Mouse (Mus musculus) limb, embryonic 10.5 days (tissue): ENCODE data around the gene Pak1ip1. TPM values are rescaled to one million over a fixed set of nuclear protein-coding genes. Genes with fewer than 3 reads are reported as not detected.
A peak's percentile ranks its signal among the peaks of the same experiment; 100 is the strongest.
"Not testable (repeated sequence)": the region's sequence is repeated elsewhere in the genome, so short reads cannot be mapped to it uniquely, and the experiment has no call there.

Source experiments
- DNase-seq: peaks from one replicate; pipeline ENCODE4 v3.0.0-alpha.2; 2017; ENCODE audit warnings: low spot score
- H3K27ac ChIP-seq: fragments of 300-500 bp; sonication (generic); 2 replicates; pipeline ENCODE4 v1.5.1; 2016; ENCODE audit warnings: mild to moderate bottlenecking
- H3K27me3 ChIP-seq: fragments of 300-500 bp; sonication (generic); 2 replicates; pipeline ENCODE4 v1.6.1; 2016; ENCODE audit warnings: low read depth, mild to moderate bottlenecking; ENCODE audit not compliant: poor library complexity, severe bottlenecking
- H3K36me3 ChIP-seq: fragments of 300-500 bp; sonication (generic); 2 replicates; pipeline ENCODE4 v1.6.1; 2016; ENCODE audit warnings: mild to moderate bottlenecking, moderate library complexity
- H3K4me1 ChIP-seq: fragments of 300-500 bp; sonication (generic); 2 replicates; pipeline ENCODE4 v1.6.1; 2016
- H3K4me3 ChIP-seq: fragments of 300-500 bp; sonication (generic); 2 replicates; pipeline ENCODE4 v1.5.1; 2016; ENCODE audit warnings: mild to moderate bottlenecking, moderate library complexity
- H3K9me3 ChIP-seq: fragments of 300-500 bp; sonication (generic); replicated peaks from 2 replicates; pipeline ENCODE4 v1.6.1; 2016; ENCODE audit warnings: mild to moderate bottlenecking
- WGBS: fragments of 180-500 bp; shearing (Covaris S2); methylation state at CpG from one replicate; pipeline ENCODE4 v1.1.7; 2016; 5-methylcytosine and 5-hydroxymethylcytosine counted together
- polyA plus RNA-seq: library from polyadenylated mRNA; unstranded; fragments of >200 nt; fragmentation: Nextera tagmentation; extraction: Ambion mirVana; gene quantifications from 2 replicates; pipeline ENCODE4 v1.2.1, GENCODE M21; 2016

Gene Pak1ip1
- polyA plus RNA-seq, 1 experiment from 2014 or later, result 62.0 TPM

DNA sequence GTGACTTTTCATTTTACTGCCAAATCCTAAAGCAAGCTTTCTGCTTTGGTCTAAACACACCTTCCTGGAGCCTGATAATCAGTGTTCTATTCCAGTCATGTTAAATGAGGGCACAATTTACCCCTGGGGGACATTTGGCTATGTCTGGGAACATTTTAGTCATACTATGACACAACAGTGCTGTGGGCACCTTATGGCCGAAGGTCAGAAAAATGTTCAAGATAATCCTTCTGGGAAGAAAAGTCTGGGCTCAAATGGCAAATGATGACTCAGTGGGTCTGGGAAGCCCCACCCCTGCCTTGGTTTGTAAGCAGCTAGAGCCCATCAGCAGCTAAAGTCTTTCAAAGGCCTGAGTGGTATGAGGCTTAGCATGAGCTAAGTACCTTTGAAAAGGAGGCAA lies 18.1 kb upstream of the Pak1ip1 start:
- Histone ChIP-seq H3K27ac (no peak overlapping the region), H3K9me3 (no peaks in the 10 kb centered on the region), H3K27me3 (no peaks in the 10 kb centered on the region), H3K4me1 (no peaks in the 10 kb centered on the region), H3K36me3 (no peaks in the 10 kb centered on the region), H3K4me3 (no peak overlapping the region)
- 90% methylated on average over 1 of the region's 1 CpGs for WGBS
- DNase-seq, result no peak

DNA sequence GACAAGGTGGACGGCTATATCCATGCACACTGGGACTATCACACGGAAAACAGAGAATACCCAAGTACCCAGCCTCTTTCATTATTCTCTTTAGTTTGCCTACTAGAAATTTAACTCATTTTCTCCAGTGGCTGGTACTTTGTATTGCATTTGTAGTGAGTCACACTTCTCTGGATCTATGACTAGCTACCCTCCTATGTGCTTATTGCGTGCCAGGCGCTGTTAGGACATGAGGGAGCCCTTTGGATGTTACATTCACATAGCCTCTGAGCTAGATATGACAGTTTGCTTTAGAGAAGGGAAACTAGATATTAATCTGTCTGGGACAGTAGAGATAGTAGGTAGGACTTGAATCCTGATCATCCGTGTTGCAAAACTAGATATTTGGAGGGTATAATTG lies 14.7 kb upstream of the Pak1ip1 start:
- Histone ChIP-seq H3K9me3 (no peaks in the 10 kb centered on the region), H3K4me1 (no peaks in the 10 kb centered on the region), H3K4me3 (no peak overlapping the region), H3K27me3 (no peaks in the 10 kb centered on the region), H3K36me3 (no peaks in the 10 kb centered on the region), H3K27ac (no peak overlapping the region)
- no peak for DNase-seq
- 90% methylated on average over 5 of the region's 5 CpGs for WGBS

DNA sequence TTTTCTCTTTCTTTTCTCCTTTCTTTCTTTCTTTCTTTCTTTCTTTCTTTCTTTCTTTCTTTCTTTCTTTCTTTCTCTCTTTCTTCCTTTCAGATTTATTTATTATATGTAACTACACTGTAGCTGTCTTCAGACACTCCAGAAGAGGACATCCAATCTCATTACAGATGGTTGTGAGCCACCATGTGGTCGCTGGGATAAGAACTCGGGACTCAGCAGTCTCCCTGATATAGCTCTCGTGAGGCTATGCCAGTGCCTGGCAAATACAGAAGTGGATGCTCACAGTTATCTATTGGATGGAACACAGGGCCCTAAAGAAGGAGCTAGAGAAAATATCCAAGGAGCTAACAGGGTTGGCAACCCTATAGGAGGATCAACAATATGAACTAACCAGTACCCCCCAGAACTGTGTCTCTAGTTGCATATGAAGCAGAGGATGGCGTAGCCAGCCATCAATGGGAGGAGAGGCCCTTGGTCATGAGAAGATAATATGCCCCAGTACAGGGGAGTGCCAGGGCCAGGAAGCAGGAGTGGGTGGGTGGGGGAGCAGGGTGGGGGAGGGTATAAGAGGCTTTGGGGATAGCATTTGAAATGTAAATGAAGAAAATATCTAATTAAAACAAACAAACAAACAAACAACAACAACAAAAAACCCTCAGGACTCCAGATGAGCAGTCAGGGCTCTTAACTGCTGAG lies 13.1 kb upstream of the Pak1ip1 start:
- not testable (repeated sequence) for H3K4me1 ChIP-seq, H3K9me3 ChIP-seq, H3K27me3 ChIP-seq, DNase-seq, H3K36me3 ChIP-seq, H3K27ac ChIP-seq, H3K4me3 ChIP-seq
- WGBS, result 71% methylated on average over 4 of the region's 4 CpGs

DNA sequence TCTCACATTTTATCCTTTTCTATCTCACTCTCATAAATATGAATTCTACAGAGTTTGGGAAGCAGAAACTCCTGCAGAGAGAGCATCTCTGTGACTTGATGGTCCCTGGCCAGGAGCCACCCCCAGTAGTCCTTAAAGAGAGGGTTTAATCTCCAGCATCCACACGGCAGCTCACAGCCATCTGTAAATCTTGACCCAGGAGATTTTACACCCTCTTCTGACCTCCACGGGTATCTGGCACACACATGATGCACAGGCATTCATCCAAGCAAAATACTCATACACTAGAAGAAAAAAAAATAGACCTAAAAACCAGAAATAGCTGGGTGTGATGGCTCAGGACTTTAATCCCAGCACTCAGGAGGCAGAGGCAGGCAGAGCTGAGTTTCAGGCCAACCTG lies 12.4 kb upstream of the Pak1ip1 start:
- no peak overlapping the region for H3K4me3 ChIP-seq
- no peaks in the 10 kb centered on the region for H3K4me1 ChIP-seq
- no peak for DNase-seq
- WGBS, result 70% methylated on average over 2 of the region's 2 CpGs
- no peaks in the 10 kb centered on the region for H3K27me3 ChIP-seq
- no peaks in the 10 kb centered on the region for H3K36me3 ChIP-seq
- no peaks in the 10 kb centered on the region for H3K9me3 ChIP-seq
- no peak overlapping the region for H3K27ac ChIP-seq

DNA sequence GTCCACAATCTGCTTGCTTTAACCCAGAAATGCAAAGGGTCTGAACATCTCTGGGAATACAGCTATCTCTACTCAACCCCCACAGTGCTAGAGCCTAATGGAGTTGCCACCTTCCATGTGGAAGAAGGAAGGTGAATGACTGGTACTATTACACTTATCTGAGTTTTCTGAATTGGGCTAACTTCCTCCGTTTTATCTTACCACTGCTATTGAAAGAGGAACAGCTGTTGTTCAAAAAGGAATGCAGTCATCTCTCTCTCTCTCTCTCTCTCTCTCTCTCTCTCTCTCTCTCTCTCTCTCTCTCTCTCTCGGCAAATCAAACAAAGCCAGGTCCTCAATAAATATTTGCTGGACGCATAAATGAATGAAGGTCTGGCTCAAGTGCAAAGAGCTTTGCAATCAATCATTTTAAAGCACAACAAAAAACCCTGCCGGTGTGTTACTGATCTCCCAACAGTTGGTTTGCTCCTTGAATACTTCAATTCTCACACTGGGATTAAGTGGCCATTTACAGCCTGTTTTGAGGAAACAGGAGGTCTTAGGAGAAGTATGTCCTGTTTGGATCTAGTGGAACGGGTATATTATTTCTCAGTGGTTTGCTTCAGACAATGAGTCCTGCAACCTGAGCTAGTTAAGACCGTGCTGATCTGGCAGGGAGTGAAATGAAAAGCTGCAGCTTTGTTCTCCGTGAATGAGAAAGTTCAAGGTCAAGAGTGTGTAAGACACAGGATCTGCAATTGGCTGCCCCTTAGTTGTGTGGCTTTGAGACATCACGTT lies 6.1 kb upstream of the Pak1ip1 start:
- DNase-seq, result no peak
- H3K27ac ChIP-seq, result no peak overlapping the region
- no peaks in the 10 kb centered on the region for H3K9me3 ChIP-seq
- no peaks in the 10 kb centered on the region for H3K27me3 ChIP-seq
- WGBS, result 61% methylated on average over 8 of the region's 8 CpGs
- no peaks in the 10 kb centered on the region for H3K4me1 ChIP-seq
- H3K36me3 ChIP-seq, result no peaks in the 10 kb centered on the region
- H3K4me3 ChIP-seq, result no peak overlapping the region

DNA sequence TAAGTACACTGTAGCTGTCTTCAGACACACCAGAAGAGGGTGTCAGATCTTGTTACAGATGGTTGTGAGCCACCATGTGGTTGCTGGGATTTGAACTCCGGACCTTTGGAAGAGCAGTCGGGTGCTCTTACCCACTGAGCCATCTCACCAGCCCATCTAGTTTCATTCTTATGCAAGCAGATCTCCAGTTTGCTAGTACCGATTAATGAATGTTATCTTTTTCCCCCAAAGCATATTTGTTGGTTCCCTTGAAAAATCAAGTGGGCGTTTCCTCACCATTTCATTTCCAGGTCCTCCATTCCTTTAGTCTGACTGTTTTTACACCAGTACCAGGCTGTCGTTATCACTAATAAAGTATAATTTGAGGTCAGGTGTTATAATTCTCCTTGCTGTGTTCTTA lies 2.3 kb upstream of the Pak1ip1 start:
- not testable (repeated sequence) for DNase-seq, H3K36me3 ChIP-seq, H3K4me3 ChIP-seq, H3K27me3 ChIP-seq, H3K9me3 ChIP-seq, H3K27ac ChIP-seq
- WGBS, result 93% methylated on average over 5 of the region's 5 CpGs
- H3K4me1 ChIP-seq, result peaks cover 16% of the 10 kb centered on the region

DNA sequence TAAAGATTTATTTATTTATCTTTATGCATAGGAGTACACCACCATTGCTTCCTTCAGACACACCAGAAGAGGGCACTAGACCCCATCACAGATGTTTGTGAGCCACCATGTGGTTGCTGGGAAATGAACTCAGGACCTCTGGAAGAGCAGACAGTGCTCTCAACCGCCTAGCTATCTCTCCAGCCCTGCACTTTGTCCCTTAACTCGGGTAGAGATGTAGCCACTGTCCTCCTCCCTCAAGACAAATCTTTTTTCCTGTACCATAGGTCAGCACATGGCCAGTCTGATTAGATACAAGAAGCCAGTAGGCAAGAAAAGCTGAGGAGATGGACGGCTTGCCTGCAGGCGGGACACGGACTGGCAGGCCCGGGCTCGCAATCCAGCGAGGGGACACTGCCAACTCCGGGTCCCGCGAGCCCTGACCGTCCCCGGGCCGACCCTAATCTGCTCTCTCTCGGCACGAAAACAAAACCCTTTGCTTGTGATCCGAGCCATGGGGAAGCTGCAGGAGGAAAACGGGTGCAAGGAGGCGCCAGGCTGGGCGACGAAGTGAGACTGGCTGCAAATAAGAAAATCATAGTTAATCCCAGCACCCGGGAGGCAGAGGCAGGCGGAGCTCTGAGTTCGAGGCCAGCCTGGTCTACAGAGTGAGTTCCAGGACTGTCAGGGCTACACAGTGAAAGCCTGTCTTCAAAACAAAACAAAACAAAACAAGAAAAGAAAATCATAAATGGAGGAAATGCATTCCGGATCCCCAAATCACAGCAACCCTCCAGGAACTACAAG lies 490 bp upstream of the Pak1ip1 start:
- peaks cover 16% of the 10 kb centered on the region for H3K4me1 ChIP-seq

DNA sequence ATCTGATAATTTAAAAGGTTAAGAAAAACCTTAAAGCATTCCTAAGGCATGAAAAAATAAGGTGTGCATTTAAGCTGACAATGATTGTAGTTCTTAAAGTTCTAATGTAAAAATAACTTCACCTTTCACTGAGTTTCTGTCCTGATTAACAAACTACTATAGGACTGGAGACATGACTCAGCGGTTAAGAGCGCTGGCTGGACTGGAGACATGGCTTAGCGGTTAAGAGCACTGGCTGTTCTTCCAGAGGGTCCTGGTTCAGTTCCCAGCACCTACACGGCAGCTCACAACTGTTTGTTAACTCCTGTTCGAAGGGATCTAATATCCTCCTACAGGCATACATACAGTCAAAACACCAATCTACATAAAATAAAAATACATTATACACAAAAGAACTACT lies 1.2 kb downstream of the Pak1ip1 start:
- no peaks in the 10 kb centered on the region for H3K27me3 ChIP-seq
- H3K36me3 ChIP-seq, result peaks cover 35% of the 10 kb centered on the region
- WGBS, result 83% methylated on average over 5 of the region's 5 CpGs
- no peak overlapping the region for H3K27ac ChIP-seq
- H3K4me3 ChIP-seq, result peak overlapping the region; percentile 97
- peaks cover 16% of the 10 kb centered on the region for H3K4me1 ChIP-seq
- H3K9me3 ChIP-seq, result no peaks in the 10 kb centered on the region
- DNase-seq, result no peak

More for the DNA sequence above, 490 bp upstream of the Pak1ip1 start:
- no peaks in the 10 kb centered on the region for H3K27me3 ChIP-seq
- peaks cover 18% of the 10 kb centered on the region for H3K36me3 ChIP-seq
- no peaks in the 10 kb centered on the region for H3K9me3 ChIP-seq
- DNase-seq, result peak; percentile 43
- H3K27ac ChIP-seq, result peak overlapping the region; percentile 95
- WGBS, result under 1% methylated on average over 25 of the region's 25 CpGs
- H3K4me3 ChIP-seq, result peak overlapping the region; percentile 97

DNA sequence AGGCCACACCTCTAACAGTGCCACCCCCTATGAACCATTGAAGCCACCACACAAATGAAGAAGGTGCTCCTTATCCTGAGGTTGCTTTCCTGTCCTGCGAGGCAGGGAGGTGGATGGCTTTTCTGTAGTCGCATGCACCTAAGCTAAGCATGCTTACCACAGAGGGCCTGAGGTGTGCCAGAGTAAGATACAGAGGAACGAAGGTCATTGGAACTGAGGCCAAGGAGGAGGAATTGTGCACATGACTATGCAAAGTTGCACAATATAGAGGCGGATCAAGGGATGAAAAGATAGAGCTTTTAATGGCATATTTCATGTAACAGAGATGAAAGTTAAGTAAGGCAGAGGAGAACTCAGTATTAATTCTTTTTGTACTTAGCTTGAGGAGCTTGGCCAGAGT lies 5.4 kb downstream of the Pak1ip1 start:
- 93% methylated on average over 4 of the region's 4 CpGs for WGBS
- Histone ChIP-seq H3K27me3 (no peaks in the 10 kb centered on the region), H3K36me3 (peaks cover 78% of the 10 kb centered on the region), H3K4me3 (no peak overlapping the region), H3K27ac (no peak overlapping the region), H3K4me1 (peaks cover 9% of the 10 kb centered on the region; the same call in 1 of the 2 replicates), H3K9me3 (no peaks in the 10 kb centered on the region)
- DNase-seq, result no peak

DNA sequence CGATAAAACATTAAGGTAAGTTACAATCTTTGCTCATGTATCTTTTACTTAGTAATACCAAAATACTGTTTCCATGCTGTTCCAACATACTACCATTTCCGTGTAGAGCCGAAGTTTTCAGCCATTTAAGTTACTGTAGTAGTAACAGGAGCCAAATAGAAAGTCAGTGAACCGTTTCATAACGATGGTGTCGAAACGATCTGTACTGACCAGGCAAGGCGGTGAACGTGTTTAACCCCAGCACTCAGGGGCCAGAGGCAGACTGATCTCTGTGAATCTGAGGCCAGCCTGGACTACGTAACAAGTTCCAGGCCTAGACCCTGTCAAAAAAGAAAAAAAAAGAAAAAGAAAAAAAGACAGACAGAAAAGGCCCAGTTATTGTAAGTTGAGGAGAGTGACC lies 7.4 kb downstream of the Pak1ip1 start:
- no peaks in the 10 kb centered on the region for H3K27me3 ChIP-seq
- H3K4me3 ChIP-seq, result no peak overlapping the region
- DNase-seq, result no peak
- peaks cover 94% of the 10 kb centered on the region for H3K36me3 ChIP-seq
- WGBS, result 97% methylated on average over 10 of the region's 10 CpGs
- H3K9me3 ChIP-seq, result no peaks in the 10 kb centered on the region
- no peaks in the 10 kb centered on the region for H3K4me1 ChIP-seq
- no peak overlapping the region for H3K27ac ChIP-seq

DNA sequence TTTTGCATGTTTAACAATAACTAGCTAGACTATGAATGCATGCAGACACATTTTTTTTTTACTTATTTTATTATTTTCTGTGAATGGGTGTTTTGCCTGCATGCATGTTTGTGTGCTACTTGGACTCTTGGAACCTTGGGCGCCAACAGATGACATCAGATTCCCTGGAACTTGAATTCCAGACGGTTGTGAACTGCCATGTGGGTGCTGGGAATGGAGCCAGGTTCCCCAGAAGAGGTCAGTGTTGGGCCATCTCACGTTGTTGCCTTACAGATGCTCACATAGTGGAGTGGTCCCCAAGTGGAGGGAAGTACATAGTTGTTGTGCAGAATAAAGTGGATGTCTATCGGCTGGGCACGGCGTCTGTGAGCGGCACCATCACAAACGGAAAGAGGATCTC lies 8.1 kb downstream of the Pak1ip1 start:
- H3K9me3 ChIP-seq, result no peaks in the 10 kb centered on the region
- H3K36me3 ChIP-seq, result peaks cover 97% of the 10 kb centered on the region
- no peak overlapping the region for H3K27ac ChIP-seq
- no peak for DNase-seq
- no peaks in the 10 kb centered on the region for H3K27me3 ChIP-seq
- WGBS, result 89% methylated on average over 8 of the region's 8 CpGs
- no peaks in the 10 kb centered on the region for H3K4me1 ChIP-seq
- no peak overlapping the region for H3K4me3 ChIP-seq

DNA sequence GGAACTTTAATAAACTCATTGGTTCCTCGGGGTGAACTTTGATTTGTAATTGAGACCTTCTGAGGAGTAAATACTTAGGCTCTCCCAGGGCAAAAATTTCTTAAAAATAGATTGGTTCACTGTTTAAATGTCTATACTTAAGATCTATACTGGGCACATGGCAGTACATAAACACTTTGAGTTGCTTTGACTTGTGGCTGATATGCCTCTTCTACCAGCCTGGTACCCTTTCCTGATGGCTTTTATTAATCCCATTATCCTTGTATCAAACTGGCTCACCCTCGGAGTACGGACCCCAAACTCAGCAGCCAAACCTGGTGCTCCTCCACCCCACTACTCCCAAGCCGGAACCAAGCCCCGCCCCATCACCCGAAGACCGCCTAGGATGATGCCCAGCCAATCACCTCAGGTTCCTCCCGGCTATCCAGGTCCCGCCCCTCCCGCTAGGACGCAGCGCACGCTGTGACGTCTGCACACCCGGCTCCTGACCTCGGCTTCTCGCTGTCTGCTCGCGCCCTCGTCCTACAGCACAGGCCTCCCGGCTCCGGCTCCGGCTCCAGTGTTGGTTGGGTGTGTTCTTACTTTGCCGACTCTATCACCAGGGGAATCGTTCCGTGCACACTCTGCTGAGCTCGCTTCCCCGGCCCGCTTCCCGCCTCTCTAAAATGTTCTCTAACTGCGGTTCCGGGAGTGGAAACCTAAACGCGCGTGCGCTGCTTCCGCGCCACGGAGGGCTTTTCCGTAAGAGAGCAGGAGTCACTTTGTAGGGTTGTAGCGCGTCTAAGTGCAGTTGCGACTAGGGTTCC lies 15.2 kb downstream of the Pak1ip1 start, which contains the start of gene Tmem14c:
TSS of gene Tmem14c (plus strand) at position 464 of the 806 bp plus-strand sequence.
- under 1% methylated on average over 43 of the region's 43 CpGs for WGBS
- Histone ChIP-seq H3K36me3 (peaks cover 77% of the 10 kb centered on the region), H3K4me3 (peak within 1 kb of the TSS; percentile 74), H3K9me3 (no peaks in the 10 kb centered on the region), H3K4me1 (peaks cover 20% of the 10 kb centered on the region), H3K27ac (peak within 1 kb of the TSS; percentile 89), H3K27me3 (no peaks in the 10 kb centered on the region)
- peak; percentile 95 for DNase-seq
